Mouse (Mus musculus) lung, embryonic 14.5 days (tissue): ENCODE measurements at regions not wholly inside any gene's neighbourhood (a gene's known extent, or its start where the extent isn't known, plus 50 kb on each side); places are given as distances from the start of the nearest gene placed in this dataset.

Experiments used
- ATAC-seq: fragments of 200-750 bp; cut with Nextera tagmentation; 2 replicates; pipeline ENCODE4 v1.8.0; 2017; ENCODE audit warnings: mild to moderate bottlenecking, moderate TSS enrichment, moderate library complexity; ENCODE audit not compliant: insufficient read depth
- DNase-seq: peaks from one replicate; pipeline ENCODE4 v3.0.0-alpha.2; 2015
- H3K27ac ChIP-seq: fragments of 300-500 bp; sonication (generic); 2 replicates; pipeline ENCODE4 v1.5.1; 2014; ENCODE audit warnings: low read depth, mild to moderate bottlenecking, moderate library complexity
- H3K27me3 ChIP-seq: fragments of 300-500 bp; sonication (generic); 2 replicates; pipeline ENCODE4 v1.6.1; 2014; ENCODE audit warnings: low read length, control low read depth; ENCODE audit not compliant: insufficient read depth
- H3K36me3 ChIP-seq: fragments of 300-500 bp; sonication (generic); 2 replicates; pipeline ENCODE4 v1.6.1; 2014; ENCODE audit warnings: control low read depth; ENCODE audit not compliant: insufficient read depth
- H3K4me1 ChIP-seq: fragments of 300-500 bp; sonication (generic); 2 replicates; pipeline ENCODE4 v1.6.1; 2014; ENCODE audit warnings: antibody characterized with exemption, control low read depth; ENCODE audit not compliant: insufficient read depth
- H3K4me2 ChIP-seq: fragments of 300-500 bp; sonication (generic); 2 replicates; pipeline ENCODE4 v1.6.1; 2014; ENCODE audit warnings: mild to moderate bottlenecking
- H3K4me3 ChIP-seq: fragments of 300-500 bp; sonication (generic); 2 replicates; pipeline ENCODE4 v1.5.1; 2014; ENCODE audit warnings: low read depth, low read length
- H3K9ac ChIP-seq: fragments of 300-500 bp; sonication (generic); 2 replicates; pipeline ENCODE4 v1.6.1; 2014
- H3K9me3 ChIP-seq: fragments of 300-500 bp; sonication (generic); 2 replicates; pipeline ENCODE4 v1.6.1; 2016; ENCODE audit warnings: low read depth, low read length, control low read depth
- CTCF ChIP-seq: IDR thresholded peaks from 2 replicates; pipeline ENCODE4 v1.5.1; 2016; ENCODE audit warnings: antibody characterized with exemption, low read depth
- WGBS: fragments of 180-500 bp; shearing (Covaris S2); extraction: QIAGEN DNeasy Blood & Tissue Kit; methylation state at CpG from one replicate; pipeline ENCODE4 v1.1.7; 2014; 5-methylcytosine and 5-hydroxymethylcytosine counted together

DNA sequence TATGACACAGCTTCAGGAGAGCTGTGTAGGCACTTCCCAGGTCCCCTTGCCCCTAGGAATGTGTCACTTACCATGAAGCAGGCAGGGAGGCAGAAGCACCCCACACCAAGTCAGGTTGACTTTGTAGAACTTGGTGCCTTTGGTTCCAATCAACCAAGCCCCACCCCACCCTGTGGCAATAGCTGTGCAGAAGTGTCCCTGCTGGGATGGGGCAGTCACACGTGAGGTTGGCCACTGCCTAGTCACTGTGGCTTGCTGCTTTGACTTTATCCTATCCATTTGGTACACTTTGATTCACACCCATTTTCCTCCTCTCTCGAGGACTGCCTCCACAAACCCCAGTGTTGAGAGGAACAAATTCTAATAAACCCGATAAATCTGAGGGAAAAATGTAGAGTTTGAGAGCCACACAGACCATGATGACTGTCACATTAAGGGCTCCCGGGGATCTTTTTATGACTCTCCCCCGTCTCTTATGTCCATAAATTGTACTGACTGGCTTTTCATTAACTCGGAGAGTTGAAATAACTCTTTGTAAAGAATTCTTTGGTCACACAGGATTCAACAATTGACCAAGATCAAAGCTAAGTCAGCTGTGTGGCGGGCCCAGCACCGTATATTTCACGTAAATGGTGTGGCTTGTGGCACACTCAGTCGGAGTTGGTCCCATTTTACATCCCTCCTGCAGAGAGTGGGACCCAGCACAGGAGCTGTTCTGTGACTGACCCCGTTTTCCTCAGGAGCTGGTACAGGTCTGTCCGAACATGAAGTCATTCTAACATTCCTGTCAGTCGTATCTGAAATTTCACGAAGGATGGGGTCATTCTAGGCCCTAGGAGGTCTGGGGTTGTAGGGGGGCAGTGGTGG, 219.4 kb upstream of the Bmper start:
- Histone ChIP-seq H3K4me3 (no peak overlapping the region), H3K36me3 (no peaks in the 10 kb centered on the region), H3K27me3 (no peaks in the 10 kb centered on the region), H3K4me1 (peaks cover 23% of the 10 kb centered on the region), H3K9ac (no peak overlapping the region), H3K9me3 (no peaks in the 10 kb centered on the region), H3K4me2 (no peak overlapping the region), H3K27ac (no peak overlapping the region)
- TF ChIP-seq CTCF, result no peak
- ATAC-seq, result no peak
- no peak for DNase-seq
- WGBS, result 64% methylated on average over 14 of the region's 14 CpGs

GRCm38 (mm10) chr9:23005005-23005404, 217.9 kb upstream of the Bmper start:
- Histone ChIP-seq H3K4me1 (peaks cover 33% of the 10 kb centered on the region), H3K4me3 (no peak overlapping the region), H3K9ac (no peak overlapping the region), H3K36me3 (no peaks in the 10 kb centered on the region), H3K9me3 (no peaks in the 10 kb centered on the region), H3K27ac (no peak overlapping the region), H3K4me2 (no peak overlapping the region), H3K27me3 (no peaks in the 10 kb centered on the region)
- no peak for TF ChIP-seq CTCF
- DNase-seq (no peak), ATAC-seq (no peak)
- WGBS, result 35% methylated on average over 7 of the region's 7 CpGs

GRCm38 (mm10) chr9:23009462-23010183, 213.3 kb upstream of the Bmper start:
- H3K27me3 ChIP-seq, result no peaks in the 10 kb centered on the region
- no peaks in the 10 kb centered on the region for H3K36me3 ChIP-seq
- no peak overlapping the region for H3K9ac ChIP-seq
- no peak overlapping the region for H3K27ac ChIP-seq
- no peak for TF ChIP-seq CTCF
- DNase-seq (peak; percentile 49), ATAC-seq (peak; percentile 49)
- no peak overlapping the region for H3K4me3 ChIP-seq
- 10% methylated on average over 24 of the region's 24 CpGs for WGBS
- H3K9me3 ChIP-seq, result no peaks in the 10 kb centered on the region
- H3K4me2 ChIP-seq, result peak overlapping the region; percentile 50
- H3K4me1 ChIP-seq, result peaks cover 33% of the 10 kb centered on the region

DNA sequence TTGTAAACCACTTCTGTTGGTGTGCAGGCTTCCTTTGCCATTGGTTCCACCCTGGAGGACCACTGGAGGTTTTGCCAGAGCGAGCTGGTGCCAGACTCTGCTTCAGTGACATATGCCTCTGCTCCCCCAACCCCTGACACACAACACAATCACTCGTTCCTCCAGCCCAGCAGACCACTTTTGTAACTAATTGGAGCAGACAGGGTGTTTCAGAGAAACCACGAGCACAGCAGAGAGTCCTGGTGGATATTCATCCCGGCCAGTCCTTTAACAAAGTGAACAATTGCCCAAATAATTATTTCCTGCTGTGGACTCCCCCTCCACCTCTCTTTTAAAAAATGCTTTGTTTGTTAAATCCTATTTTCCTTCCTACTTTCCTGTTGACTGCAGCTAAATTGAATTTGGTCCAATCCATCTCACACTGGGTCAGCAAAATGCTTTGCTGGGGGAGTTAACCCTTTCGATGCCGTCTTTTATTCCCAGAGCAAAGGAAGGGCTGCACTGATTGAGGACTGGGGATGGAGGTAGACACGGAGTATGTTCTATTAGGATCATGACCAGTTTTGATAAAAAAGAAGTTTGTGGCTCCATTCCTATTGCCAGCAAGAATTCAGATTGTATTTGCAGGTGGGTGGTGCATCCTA, 211.4 kb upstream of the Bmper start:
- DNase-seq (peak; percentile 66), ATAC-seq (no peak)
- Histone ChIP-seq H3K4me1 (peaks cover 27% of the 10 kb centered on the region), H3K36me3 (no peaks in the 10 kb centered on the region), H3K27ac (peak overlapping the region; percentile 67; the same call in 1 of the 2 replicates), H3K9me3 (no peaks in the 10 kb centered on the region), H3K4me3 (no peak overlapping the region), H3K4me2 (0 out of 2 replicates have a peak overlapping the region, but pooled peaks have one; percentile 4), H3K27me3 (no peaks in the 10 kb centered on the region), H3K9ac (no peak overlapping the region)
- no peak for TF ChIP-seq CTCF
- WGBS, result 25% methylated on average over 7 of the region's 7 CpGs

GRCm38 (mm10) chr9:23012130-23012529, 210.7 kb upstream of the Bmper start:
- H3K4me1 ChIP-seq, result peaks cover 27% of the 10 kb centered on the region
- H3K4me3 ChIP-seq, result no peak overlapping the region
- no peaks in the 10 kb centered on the region for H3K36me3 ChIP-seq
- no peaks in the 10 kb centered on the region for H3K9me3 ChIP-seq
- 14% methylated on average over 5 of the region's 5 CpGs for WGBS
- TF ChIP-seq CTCF, result peak; percentile 30; the same call in 1 of the 2 replicates
- peak; percentile 77 for ATAC-seq
- H3K27me3 ChIP-seq, result no peaks in the 10 kb centered on the region
- H3K9ac ChIP-seq, result no peak overlapping the region
- no peak overlapping the region for H3K4me2 ChIP-seq
- 0 out of 2 replicates have a peak overlapping the region, but pooled peaks have one; percentile 42 for H3K27ac ChIP-seq
- peak; percentile 74 for DNase-seq

- DNase-seq (no peak), ATAC-seq (no peak)
- peak; percentile 47 for TF ChIP-seq CTCF
- Histone ChIP-seq H3K27me3 (no peaks in the 10 kb centered on the region), H3K9me3 (no peaks in the 10 kb centered on the region), H3K4me1 (no peaks in the 10 kb centered on the region; the same call in none of the 2 replicates), H3K4me2 (no peak overlapping the region), H3K9ac (no peak overlapping the region), H3K36me3 (no peaks in the 10 kb centered on the region), H3K27ac (no peak overlapping the region), H3K4me3 (no peak overlapping the region)
- WGBS, result 98% methylated on average over 1 of the region's 1 CpGs
Observed at GRCm38 (mm10) chr9:23016733-23017132, 206.1 kb upstream of the Bmper start.
